9 mouse cellular contexts compared by ENCODE assay signal in genomic region chr9:76660848-76661247, GRCm38 (mm10).
DNase-seq lines count a peak whose midpoint lies in the region; ATAC-seq and TF ChIP-seq lines count a peak whose summit lies in the region.
"Had no signal": no experiment of that assay in that cellular context is flagged by ENCODE, and none has a peak within 500 bp of the region (broad histone marks: within the 10 kb centered on the region; RNA-seq: fewer than 3 reads in every experiment).

No protein-coding gene starts in this region.

- H3K4me2 ChIP-seq in hindbrain, embryonic 11.5 days (replicated peaks; ENCODE audit: low read depth, low read length), result no peak overlapping the region
- no peak overlapping the region for H3K4me2 ChIP-seq in lung, embryonic 16.5 days (ENCODE audit: low read depth, low read length)
- H3K4me2 ChIP-seq: lung, embryonic 15.5 days had no signal

- no peak overlapping the region for H3K27ac ChIP-seq in ES-E14 (ENCODE audit: insufficient read depth, low read depth, low read length, poor library complexity, severe bottlenecking)
- H3K27ac ChIP-seq in hindbrain, embryonic 11.5 days (ENCODE audit: low read depth, low read length), result no peak overlapping the region
- no peak overlapping the region for H3K27ac ChIP-seq in lung, embryonic 16.5 days (ENCODE audit: low read length)
- H3K27ac ChIP-seq: lung, embryonic 15.5 days had no signal

- no peaks in the 10 kb centered on the region for H3K36me3 ChIP-seq in ES-E14 (ENCODE audit: control insufficient read depth, insufficient read depth, low read length, poor library complexity, severe bottlenecking)
- no peaks in the 10 kb centered on the region for H3K36me3 ChIP-seq in hindbrain, embryonic 11.5 days (ENCODE audit: control insufficient read depth, insufficient read depth, low read length)
- H3K36me3 ChIP-seq in lung, embryonic 16.5 days (ENCODE audit: control insufficient read depth, insufficient read depth, low read length), result no peaks in the 10 kb centered on the region
- H3K36me3 ChIP-seq: lung, embryonic 15.5 days had no signal

- H3K4me3 ChIP-seq in ES-E14 (ENCODE audit: insufficient read depth in 1 of 2, low read depth in 1 of 2, low read length in 2 of 2, poor library complexity in 1 of 2, severe bottlenecking in 1 of 2), result no peak overlapping the region
- H3K4me3 ChIP-seq in hindbrain, embryonic 11.5 days (ENCODE audit: low read depth, low read length), result no peak overlapping the region
- no peak overlapping the region for H3K4me3 ChIP-seq in lung, embryonic 16.5 days (ENCODE audit: low read length)
- H3K4me3 ChIP-seq: lung, embryonic 15.5 days had no signal

- H3K4me1 ChIP-seq in ES-E14 (ENCODE audit: control insufficient read depth in 2 of 2, insufficient read depth in 2 of 2, low read length in 2 of 2, poor library complexity in 1 of 2), result no peaks in the 10 kb centered on the region
- H3K4me1 ChIP-seq in hindbrain, embryonic 11.5 days (replicated peaks; ENCODE audit: control insufficient read depth, insufficient read depth, low read length), result no peaks in the 10 kb centered on the region
- H3K4me1 ChIP-seq in lung, embryonic 16.5 days (replicated peaks; ENCODE audit: control insufficient read depth, insufficient read depth, low read length), result no peaks in the 10 kb centered on the region
- H3K4me1 ChIP-seq: lung, embryonic 15.5 days had no signal

- peak; percentile 86 for ATAC-seq in hindbrain, embryonic 11.5 days (ENCODE audit: low FRiP score)
- peak; percentile 54; the same call in 1 of the 2 replicates for ATAC-seq in lung, embryonic 16.5 days (ENCODE audit: low read depth)
- no peak for ATAC-seq in activated CD4-positive, CD25-positive, alpha-beta regulatory T cell, adult 4 months

- no peak overlapping the region for H3K9ac ChIP-seq in ES-E14 (ENCODE audit: insufficient read depth, low read depth, low read length, poor library complexity, severe bottlenecking)
- no peak overlapping the region for H3K9ac ChIP-seq in hindbrain, embryonic 11.5 days (ENCODE audit: low read depth, low read length)
- no peak overlapping the region for H3K9ac ChIP-seq in lung, embryonic 16.5 days (ENCODE audit: low read length)
- H3K9ac ChIP-seq: lung, embryonic 15.5 days had no signal

- no peaks in the 10 kb centered on the region for H3K27me3 ChIP-seq in hindbrain, embryonic 11.5 days (ENCODE audit: control insufficient read depth, insufficient read depth, low read length)
- no peaks in the 10 kb centered on the region for H3K27me3 ChIP-seq in lung, embryonic 16.5 days (ENCODE audit: control insufficient read depth, insufficient read depth, low read depth, low read length)
- H3K27me3 ChIP-seq: lung, embryonic 15.5 days had no signal

- WGBS in hindbrain, embryonic 11.5 days, result 22% methylated on average over 3 of the region's 3 CpGs
- WGBS in lung, embryonic 16.5 days, result 14% methylated on average over 3 of the region's 3 CpGs

- in situ Hi-C loops in ES-E14 (cut with MboI; ENCODE audit: low sequenced_read_pairs in 2 of 2, unreplicated experiment in 2 of 2), result no loop called here

- DNase-seq in ES-E14 (ENCODE audit: low read depth, low spot score), result peak; percentile 54
- DNase-seq in adipocyte (ENCODE audit: low spot score), result peak; percentile 26
- peak; percentile 32 for DNase-seq in embryo, embryonic 11.5 days (ENCODE audit: low read depth, low spot score)
- peak; percentile 81 for DNase-seq in hindbrain, embryonic 11.5 days (ENCODE audit: low spot score)
- DNase-seq in layer of hippocampus, adult 9-11 months, result peak; percentile 56
- peak; percentile 42 to 59 for DNase-seq in right cerebral cortex, postnatal 10 days (ENCODE audit: low spot score in 2 of 2)

- no peaks in the 10 kb centered on the region for H3K9me3 ChIP-seq in ES-E14 (ENCODE audit: control insufficient read depth, insufficient read depth, low read depth, low read length)
- H3K9me3 ChIP-seq in hindbrain, embryonic 11.5 days (ENCODE audit: control insufficient read depth, low read length), result no peaks in the 10 kb centered on the region
- H3K9me3 ChIP-seq in lung, embryonic 16.5 days (ENCODE audit: control insufficient read depth, low read length), result no peaks in the 10 kb centered on the region
- H3K9me3 ChIP-seq: lung, embryonic 15.5 days had no signal

TF ChIP-seq in ES-E14, 5 proteins besides CTCF, POLR2A, EP300 and RAD21:
- TF ChIP-seq ZC3H11A (IDR thresholded peaks at IDR 0.05; ENCODE audit: borderline replicate concordance, low read depth, low read length), result peak; percentile 46; the same call in 1 of the 2 replicates
- TF ChIP-seq MAFK (IDR thresholded peaks at IDR 0.05; ENCODE audit: insufficient read depth, low read depth, low read length), result no peak

Comparison
In these comparisons a context has a peak if more than half of its experiments do, and no peak if none do; other contexts are left out.
1. DNase-seq: peak in every context shown above with its lines; median percentile 81 in hindbrain, embryonic 11.5 days; 56 in layer of hippocampus, adult 9-11 months; 54 in ES-E14; 50 in right cerebral cortex, postnatal 10 days; 32 in embryo, embryonic 11.5 days; 26 in adipocyte.